Mouse (Mus musculus): Measurements from ENCODE around the gene Akp3.

Akp3 gene

DNA sequence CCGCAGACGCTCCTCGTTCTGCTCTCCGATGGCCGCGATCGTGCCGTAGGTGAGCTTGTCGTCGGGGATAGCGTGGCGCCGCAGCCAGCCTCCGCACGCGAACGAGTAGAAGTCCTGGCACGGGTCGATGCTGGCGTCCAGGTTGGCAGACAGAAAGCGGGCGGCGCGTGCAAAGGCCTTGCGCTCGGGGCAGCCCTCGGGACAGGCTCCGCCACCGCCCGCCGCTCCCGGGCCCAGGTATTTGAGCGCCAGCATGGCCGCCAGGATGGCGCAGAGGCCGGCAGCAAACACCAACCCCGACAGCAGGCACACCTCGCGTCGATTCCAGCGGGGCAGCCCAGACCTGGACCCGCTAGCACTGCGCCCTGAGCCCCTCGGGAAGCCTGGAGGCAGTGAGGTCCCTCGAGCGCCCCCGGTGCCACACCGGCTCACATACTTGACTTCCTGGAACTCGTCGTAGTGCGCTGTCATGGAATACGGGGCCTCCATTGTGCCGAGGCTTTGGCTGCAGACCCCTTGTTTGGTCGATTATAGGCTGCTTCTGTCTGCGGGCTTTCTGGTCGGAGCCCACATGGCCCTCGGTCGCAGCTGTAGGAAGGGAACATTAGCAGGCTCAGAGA lies 29.8 kb downstream of the Akp3 start:
- no peak for DNase-seq (ENCODE audit: low read depth, low spot score)

DNA sequence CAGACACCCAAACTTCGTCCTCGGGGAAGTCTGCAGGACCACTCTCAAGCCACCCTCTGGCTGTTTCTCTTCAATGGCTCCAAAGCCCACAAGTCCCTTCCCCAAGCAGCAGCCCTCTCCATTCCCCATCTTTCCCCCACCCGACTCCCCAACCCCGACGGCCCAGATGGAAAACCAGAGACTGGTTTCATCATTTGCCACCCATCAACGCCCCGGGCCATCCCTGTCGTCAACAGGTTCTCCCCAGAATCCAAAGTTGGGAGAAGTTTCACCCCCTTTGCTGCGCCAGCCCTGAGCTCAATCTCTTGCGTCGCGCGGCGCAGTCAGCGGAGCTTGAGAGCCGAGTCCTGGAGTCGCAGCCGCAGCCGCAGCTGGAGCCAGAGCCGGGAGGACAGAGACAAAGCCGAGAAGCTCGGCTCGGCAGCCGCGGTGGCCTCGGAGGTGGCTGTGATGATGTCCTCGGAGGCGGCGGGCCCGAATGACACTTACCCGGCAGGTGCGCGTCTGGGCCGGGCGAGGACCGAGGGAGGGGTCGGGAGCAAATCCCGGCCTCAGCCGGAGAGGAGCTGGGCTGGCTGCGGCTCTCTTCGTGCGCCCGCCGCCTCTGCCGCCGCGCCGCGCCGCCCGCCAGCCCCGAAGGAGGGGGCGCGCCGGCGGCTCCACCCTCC lies 30.9 kb downstream of the Akp3 start:
- DNase-seq (ENCODE audit: low read depth, low spot score): no peak

DNA sequence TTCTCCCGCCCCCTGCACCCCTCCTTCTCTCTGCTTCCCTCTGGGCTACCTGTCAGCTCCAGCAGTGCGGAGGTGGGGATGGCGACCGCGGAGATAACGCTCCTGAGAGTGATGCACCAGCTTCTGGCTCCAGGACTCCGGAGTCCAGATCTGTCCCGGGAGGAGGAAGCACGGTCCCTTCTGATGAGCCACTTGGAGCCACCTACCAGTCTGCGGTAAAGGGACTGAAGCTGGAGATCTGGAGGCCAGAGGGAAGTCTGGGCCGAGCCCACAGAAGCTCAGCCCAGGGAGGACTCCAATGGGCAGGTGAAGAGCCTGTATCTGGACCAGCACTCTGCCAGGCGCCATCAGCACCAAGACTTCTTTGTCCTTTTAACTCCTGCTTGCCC lies 31.4 kb downstream of the Akp3 start, which contains the start of gene Ecel1:
Gene Ecel1 (minus strand): TSS at position 323 of the 389 bp plus-strand sequence.
- no peak for DNase-seq (ENCODE audit: low read depth, low spot score)

DNA sequence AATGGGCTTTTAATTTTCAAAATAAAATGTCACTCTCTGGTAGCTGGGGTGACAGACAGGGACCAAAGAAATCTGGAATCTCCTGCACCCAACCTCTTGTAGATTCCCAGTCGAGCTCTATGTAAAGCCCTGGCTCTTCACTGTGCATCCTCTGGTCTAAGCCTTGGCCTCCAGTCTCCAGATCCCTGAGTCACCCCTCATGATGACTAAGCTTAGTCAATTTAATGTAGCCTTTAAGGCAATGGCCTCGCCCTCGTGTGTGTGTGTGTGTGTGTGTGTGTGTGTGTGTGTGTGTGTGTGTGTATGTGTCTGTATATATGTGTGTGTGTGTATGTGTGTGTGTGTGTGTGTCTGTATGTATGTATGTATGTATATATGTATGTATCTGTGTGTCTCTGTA lies 34.6 kb downstream of the Akp3 start:
- DNase-seq (ENCODE audit: low read depth, low spot score): no peak

DNA sequence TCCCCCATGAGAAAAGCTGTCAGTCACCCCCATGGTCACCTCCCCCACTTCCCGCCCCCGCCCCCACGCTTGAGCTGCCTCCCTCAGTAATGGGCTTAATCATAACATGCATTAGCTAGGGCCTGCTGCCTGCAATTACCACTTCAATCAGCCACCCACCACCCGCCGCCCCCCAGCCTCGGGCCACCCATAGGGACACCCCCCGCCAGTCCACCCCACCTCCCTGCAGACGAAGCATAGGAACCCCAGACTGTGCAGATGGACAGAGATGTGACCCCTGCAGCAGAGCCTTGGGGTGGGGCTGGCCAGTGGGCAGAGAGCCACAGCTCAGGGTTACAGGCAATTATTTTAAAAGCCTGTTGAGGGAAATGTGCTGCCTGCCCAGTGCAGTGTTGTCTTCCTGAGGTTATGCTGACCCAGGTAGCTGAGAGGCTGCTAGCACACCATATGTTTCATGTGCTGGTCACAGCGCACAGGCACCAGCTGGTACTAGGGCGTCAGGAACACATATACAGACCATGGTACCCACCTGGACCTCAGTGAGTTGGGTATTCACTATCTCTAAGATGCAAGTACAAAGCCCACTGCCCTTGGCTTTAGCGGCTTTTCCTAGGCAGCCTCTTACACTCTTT lies 39.5 kb downstream of the Akp3 start:
- DNase-seq (ENCODE audit: low read depth, low spot score): no peak

DNA sequence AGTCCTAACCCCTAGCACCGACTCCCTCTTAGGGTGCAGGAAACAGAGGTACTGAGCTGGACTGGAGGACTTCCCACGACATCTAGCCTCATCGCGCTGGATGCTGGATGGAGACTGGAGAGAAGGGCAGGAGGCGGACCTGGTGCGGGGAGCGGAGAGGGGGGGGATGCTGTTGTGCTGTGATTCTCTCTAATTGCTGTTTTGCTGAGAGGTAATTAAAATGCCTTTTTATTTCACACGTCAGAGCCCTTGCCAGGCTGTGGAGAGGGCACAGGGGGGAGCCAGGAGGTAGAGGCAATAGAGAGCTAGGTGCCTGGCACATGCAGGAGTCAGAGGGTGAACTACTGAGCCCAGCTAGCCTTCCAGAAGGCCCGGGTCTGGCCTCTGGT lies 40.0 kb downstream of the Akp3 start:
- DNase-seq (ENCODE audit: low read depth, low spot score): no peak

DNA sequence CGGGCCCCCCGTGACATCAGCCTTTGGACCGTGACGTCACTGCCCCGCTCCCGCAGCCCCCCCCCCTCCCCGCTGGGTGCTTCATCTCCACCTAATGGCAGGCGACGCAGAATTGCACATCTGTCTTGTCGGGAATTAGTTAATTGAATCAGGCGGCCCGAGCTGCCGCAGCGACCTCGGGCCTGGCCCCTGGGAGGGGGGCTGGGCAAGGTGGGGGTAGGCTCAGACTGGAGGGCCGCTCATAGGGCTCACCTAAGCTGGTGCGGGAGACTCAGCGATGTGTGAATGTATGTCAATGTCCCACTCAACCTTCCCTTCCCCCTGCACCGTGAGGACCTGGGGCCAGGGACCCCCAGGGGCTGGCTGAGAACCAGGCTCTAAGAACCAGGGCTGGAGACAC lies 45.7 kb downstream of the Akp3 start:
- DNase-seq (ENCODE audit: low read depth, low spot score): no peak

DNA sequence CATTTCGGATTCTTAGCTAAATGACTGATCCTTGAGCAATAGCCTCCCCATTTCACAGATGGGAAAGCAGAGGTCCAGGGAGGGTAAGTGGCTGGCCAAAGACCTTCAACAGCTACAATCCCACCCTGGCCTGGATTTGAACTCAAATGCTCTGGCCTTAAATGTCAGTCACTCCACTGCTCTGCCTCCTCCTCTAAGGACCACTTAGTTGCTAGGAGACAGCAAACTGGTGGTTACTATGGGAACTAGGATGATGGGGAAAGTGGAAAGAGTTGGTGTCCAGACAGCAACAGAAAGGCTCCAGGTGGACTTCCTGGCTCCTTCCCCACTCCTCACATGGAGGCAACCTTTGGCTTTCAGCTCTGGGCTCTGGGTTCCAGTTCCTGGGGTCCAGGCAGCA lies 46.5 kb downstream of the Akp3 start:
- no peak for DNase-seq (ENCODE audit: low read depth, low spot score)

DNA sequence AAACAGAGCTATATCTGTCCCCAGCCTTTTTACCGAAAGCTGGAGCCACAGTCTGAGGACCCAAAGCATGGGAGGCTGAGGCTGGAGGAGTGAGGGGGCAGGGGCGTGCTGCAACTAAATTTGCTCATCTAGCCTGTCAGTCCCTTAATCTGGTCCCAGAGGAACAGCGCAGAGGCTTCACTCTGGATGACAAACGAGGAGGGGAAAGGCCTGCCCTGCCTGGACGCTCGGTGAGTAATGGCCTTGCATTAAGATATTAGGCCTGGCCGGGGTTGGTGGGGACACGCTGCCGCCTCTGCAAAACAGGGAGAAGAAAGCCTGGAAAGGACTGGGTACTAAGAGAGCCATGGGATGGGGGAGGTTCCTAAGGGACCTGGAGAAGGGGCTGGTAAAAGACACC lies 47.5 kb downstream of the Akp3 start:
- DNase-seq (ENCODE audit: low read depth, low spot score): no peak

DNA sequence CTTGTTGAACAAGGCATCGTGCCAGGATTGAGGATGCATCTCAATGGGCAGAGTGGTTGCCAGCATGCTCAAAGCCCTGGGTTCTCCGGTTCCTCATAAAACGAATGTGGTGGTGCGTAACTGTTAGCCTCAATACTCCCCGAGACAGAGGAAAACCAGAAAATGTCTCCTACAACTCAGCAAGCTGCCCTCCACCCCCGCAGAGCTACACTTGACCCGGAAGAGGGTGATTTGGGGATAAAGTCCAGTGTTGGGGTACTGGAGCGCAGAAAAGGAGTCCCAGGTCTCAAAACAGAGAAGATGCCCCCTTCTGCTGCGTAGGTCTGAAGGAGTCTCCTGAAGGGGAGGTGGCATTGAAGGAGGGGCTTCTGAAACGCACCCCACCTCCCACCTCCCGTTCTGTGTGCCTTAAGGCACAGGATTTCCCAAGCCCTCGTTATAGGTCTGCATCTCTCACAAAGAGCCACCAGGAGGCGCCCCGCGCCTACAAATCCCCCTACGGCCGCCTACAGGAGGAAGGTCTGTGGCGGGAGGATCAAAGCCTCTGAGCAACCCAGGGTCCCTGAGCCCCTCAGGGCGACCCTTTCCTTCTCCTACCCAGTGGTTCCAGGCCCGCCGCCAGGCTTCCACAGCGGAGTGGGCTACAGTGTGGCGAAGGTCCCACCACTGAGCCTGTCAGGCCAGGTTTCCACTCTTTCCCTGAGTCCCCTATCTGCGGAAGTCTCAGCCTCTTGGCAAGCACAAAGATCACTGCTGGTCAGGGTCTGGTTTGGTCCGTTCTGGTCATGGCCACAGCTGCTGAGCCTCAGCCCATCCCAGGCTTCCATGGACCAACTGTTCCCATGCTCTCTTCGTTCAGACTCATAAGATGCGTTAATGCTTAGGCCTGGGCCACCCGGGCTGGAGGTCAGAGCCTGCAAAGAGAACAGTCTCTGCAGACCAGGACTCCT lies 49.5 kb downstream of the Akp3 start:
- no peak for DNase-seq (ENCODE audit: low read depth, low spot score)

DNA sequence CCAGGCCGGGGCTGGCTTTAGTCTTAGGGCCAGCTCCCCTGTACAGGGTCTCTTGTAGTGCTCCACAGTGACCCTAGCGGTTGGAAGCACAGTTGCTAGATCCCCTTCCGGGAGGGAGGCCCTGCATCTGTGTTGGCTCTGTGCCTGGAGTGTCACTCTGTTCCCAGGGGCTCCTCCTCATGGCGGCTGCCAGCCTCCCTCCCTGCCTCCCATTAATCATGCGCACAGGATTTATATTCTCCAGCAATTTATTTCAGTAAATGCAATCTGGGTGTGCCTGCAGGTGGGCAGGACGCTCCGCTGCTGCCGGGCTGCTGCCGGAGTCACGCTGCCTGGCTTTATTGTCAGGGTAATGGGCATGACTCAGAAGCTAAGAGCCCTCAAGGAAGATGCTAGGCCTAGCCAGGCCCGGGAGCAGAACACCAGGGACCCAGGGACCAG lies 51.1 kb downstream of the Akp3 start:
- DNase-seq (ENCODE audit: low read depth, low spot score): no peak

Data from c-Kit-negative CD71-positive TER-119-positive erythroid progenitor cells, embryonic 14.5 days (primary cell).